Mouse (Mus musculus): ENCODE measurements around the gene Rras.
A peak's percentile ranks its signal among the peaks of the same experiment; 100 is the strongest.

Gene Rras

GRCm38 (mm10) chr7:45053117-45053930 is 35.6 kb downstream of the Rras start:
- peak; percentile 46 to 49 for DNase-seq (ENCODE audit: low spot score in 2 of 2)

DNA sequence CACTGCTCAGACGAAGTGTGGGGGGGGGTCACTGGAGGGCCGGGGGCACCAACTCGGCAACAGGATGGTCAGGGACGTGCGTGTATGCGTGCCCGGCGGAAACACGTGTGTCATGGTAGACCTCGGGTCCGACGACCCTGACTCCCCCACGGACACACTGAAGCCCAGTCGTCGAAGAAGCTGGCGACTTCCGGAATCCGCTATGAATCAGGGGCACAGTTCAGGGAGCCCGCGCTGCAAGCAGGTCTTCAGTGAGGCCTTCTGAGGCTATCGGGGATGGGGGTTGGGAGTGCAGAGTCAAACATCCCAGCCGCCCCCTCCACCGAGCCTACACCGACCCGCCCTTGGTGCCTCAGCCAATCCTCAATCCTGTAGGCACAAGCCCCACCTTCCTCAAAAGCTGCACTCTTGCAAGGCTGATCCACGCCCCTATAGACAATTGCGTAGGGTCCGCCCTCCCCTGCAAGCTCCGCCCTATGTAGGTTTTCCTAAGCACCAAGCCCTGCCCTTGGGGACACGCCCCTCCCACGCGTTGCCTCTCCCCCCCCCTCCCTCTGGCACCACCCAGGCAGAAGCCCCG is 36.3 kb downstream of the Rras start:
- DNase-seq (ENCODE audit: low spot score in 2 of 2) = peak; percentile 72 to 78

GRCm38 (mm10) chr7:45056329-45056971 is 38.7 kb downstream of the Rras start:
- DNase-seq (ENCODE audit: low spot score in 2 of 2) = no peak

DNA sequence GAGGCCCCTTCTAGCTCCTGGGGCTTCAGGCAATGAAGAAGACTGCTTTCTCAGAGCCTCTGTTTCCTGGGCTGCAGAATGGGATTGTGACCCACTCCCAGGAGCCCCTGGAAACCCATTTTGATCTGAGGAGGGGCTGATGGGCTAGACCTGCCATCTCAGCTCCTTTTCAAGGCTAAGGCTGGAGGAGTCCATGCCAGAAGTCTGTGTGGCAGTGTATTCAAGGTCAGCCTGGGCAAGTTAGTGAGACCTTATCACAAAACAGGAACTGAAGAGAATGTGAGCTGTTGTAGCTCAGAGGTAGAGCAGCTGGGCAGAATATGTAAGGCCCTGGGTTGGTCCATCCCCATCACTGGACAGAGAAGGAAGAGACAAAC is 39.2 kb downstream of the Rras start:
- no peak for DNase-seq (ENCODE audit: low spot score in 2 of 2)

DNA sequence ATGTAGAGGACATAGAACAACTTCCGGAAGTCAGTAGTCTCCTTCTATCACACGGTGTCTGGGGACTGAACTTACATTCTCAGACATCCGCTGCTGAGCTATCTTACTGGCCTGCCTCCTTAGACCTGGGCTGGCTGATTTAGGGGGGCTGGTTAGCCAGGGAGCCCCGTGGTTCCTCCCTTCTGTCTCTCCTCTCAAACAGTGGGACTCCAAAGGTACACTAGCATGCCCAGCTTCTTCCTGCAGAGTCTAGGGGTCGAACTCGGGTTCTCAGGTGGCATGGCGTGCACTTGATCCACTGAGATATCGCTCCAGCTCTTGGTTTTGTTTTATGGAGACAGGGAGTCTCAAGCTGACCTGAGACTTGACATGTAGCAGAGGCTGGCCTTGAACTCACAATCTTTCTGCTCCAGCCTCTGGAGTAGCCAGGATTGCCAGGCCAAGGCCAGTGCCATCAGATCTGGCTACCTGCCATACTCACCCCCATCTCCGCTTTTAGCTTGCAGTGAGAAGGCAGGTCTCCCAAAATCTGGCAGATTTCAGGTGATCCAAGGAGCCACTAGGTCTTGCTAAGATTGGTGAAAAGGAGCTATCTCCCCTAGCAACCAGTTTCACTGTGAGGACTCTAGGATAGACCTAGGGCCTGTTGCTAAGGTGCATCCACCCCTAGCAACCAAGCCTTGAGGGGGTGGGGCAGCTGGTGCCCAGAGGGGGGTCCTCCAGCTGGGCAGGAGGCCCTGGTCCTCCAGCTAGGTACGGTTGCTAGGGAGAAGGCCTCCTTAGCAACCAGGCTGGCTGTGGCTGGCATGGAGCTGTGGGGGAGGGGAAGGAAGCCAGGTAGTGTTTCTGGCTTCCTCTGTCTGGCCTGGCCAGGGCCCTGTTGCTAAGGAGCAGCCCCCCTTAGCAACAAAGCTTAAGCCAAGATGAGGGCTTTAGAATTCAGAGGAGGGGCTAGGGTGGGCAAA is 41.1 kb downstream of the Rras start:
- DNase-seq (ENCODE audit: low spot score in 2 of 2) = no peak

DNA sequence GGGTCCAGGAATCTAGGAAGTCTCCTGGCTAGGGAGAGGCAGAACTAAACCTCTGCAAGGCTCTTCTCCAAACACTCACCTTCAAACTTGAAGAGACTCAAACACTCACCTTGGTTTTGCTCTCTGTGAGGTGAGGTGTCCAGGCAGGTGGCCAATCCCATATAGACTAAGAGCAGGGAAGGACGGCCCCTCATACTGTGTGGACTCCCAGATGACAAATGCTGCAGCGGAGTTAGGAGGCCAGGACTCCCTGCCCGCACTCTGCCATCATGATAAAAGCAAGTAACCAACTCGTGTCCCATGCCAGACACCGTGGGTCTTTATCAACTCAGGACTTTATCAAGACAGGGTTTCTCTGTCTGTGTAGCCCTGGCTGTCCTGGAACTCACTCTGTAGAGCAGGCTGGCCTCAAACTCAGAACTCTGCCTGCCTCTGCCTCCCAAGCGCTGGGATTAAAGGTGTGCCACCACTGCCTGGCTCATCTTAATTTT is 42.9 kb downstream of the Rras start:
- DNase-seq (ENCODE audit: low spot score in 2 of 2) = no peak

DNA sequence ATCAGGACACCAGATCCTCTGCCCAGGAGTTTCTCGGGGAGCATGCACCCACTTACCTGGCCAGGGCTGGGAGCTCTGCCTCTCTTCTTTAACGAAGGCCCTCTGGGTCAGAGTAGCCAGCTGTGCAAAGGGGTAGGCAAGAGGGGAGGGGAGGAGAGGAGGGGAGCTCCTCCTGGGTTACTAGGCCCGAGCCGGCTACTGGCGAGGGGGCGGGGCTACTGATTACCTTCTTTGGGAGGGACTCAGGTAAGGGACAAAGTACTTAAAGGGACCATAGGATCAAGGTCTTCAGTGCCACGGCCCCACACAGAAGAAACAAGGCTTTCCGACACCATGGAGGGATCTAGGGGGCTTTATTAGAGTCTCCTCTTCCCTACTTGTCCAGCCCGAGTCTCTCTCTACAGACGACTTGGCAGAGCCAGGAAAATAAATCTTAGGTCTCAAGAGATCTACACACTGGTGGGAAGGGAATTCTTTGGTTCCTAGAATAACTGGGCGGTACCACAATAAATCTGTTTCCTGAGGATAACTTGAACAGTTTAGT is 43.8 kb downstream of the Rras start:
- DNase-seq (ENCODE audit: low spot score in 2 of 2) = no peak

- peak; percentile 91 to 96 for DNase-seq (ENCODE audit: low spot score in 2 of 2)
Measured at GRCm38 (mm10) chr7:45062239-45062835, 44.6 kb downstream of the Rras start, which contains the start of the genes Nosip and Prrg2. Nosip (plus strand) TSS chr7:45062429. Prrg2 (minus strand) TSS chr7:45062677.

- DNase-seq (ENCODE audit: low spot score in 2 of 2) = no peak
Measured at GRCm38 (mm10) chr7:45067190-45067999, 49.6 kb downstream of the Rras start.

DNA sequence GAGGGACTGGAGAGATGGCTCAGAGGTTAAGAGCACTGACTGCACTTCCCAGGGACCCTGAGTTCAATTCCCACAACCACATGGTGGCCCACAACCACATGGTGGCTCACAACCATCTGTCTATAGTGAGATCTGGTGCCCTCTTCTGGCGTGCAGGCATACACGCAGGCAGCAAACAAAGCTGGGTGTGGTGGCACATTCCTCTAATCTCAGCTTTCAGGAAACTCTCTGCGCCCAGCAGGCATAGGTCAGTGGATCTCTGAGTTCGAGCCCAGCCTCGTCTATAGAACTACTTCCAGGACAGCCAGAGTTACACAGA is 50.2 kb downstream of the Rras start:
- no peak for DNase-seq (ENCODE audit: low spot score in 2 of 2)

DNA sequence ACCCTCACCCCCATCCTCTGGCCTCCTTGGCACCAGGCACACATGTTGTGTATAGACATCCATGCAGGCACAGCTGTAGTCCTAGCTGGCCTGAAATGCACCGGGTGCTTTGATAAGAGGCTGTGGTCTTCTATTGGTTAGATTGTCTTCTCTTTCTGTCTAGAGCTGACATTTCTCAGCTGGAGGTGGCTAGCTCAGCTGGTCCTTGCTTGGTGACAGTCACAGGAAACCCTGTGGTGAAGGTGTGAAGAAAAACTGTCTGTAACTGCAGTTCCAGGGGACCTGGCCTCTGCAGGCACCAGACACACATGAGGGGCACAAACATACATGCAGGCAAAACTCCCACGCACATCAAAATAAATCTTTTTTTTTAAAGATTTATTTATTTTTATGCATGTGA is 51.9 kb downstream of the Rras start:
- DNase-seq (ENCODE audit: low spot score in 2 of 2) = no peak
